Mouse (Mus musculus) testis, adult 2 months (tissue): Measurements from ENCODE around the gene Itga11.

ENCODE experiments used
- CTCF ChIP-seq: fragments of 200-500 bp; IDR thresholded peaks from 2 replicates; pipeline ENCODE4 v1.5.1; 2012; ENCODE audit warnings: low read depth, mild to moderate bottlenecking, inconsistent platforms, low read length, moderate library complexity; ENCODE audit not compliant: control insufficient read depth, insufficient read depth, insufficient replicate concordance
- POLR2A ChIP-seq: fragments of 200-500 bp; IDR thresholded peaks from 2 replicates; pipeline ENCODE4 v1.6.1; 2012; ENCODE audit warnings: low read depth, mild to moderate bottlenecking, inconsistent platforms, low read length, moderate library complexity; ENCODE audit not compliant: control insufficient read depth

DNA sequence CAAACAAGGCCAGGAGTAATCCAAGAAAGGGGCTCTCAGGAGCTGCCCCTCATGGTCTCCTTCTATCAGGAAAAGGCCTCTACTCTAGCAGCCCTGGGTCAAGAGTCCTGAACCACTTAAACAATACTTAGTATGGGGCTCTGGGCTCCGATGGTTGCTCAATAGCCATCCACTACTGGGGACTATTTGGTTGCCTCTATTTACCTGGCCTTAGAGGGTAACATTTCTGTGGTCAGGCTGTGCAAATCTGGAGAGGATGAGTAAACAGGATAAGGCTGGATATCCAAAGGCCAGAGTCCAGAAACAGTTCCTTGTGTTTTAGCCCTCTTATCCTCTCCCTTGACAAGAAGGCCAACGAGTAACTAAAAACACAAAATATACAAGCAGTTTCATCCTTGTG, 137.1 kb downstream of the Itga11 start:
- TF ChIP-seq CTCF (no peak), POLR2A (no peak)
